Mouse (Mus musculus) intestine, embryonic 14.5 days (tissue): Measurements from ENCODE around the gene Pnmt. TPM values are rescaled to one million over a fixed set of nuclear protein-coding genes. Genes with fewer than 3 reads are reported as not detected.
"Not testable (repeated sequence)": the region's sequence is repeated elsewhere in the genome, so short reads cannot be mapped to it uniquely, and the experiment has no call there.

ENCODE experiments used
- ATAC-seq: fragments of 200-750 bp; cut with Nextera tagmentation; replicated peaks from 2 replicates; pipeline ENCODE4 v1.8.0; 2017; ENCODE audit warnings: low read depth, moderate number of reproducible peaks, moderate TSS enrichment, moderate library complexity; ENCODE audit not compliant: low FRiP score, low TSS enrichment
- DNase-seq: peaks from one replicate; pipeline ENCODE4 v3.0.0-alpha.2; 2018; ENCODE audit warnings: low spot score
- H3K27ac ChIP-seq: fragments of 300-500 bp; sonication (generic); 2 replicates; pipeline ENCODE4 v1.5.1; 2014; ENCODE audit warnings: low read depth, mild to moderate bottlenecking, control low read depth
- H3K27me3 ChIP-seq: fragments of 300-500 bp; sonication (generic); replicated peaks from 2 replicates; pipeline ENCODE4 v1.6.1; 2014; ENCODE audit warnings: low read length, control low read depth; ENCODE audit not compliant: control insufficient read depth, insufficient read depth
- H3K36me3 ChIP-seq: fragments of 300-500 bp; sonication (generic); 2 replicates; pipeline ENCODE4 v1.6.1; 2014; ENCODE audit warnings: low read length, control low read depth; ENCODE audit not compliant: control insufficient read depth, insufficient read depth
- H3K4me1 ChIP-seq: fragments of 300-500 bp; sonication (generic); replicated peaks from 2 replicates; pipeline ENCODE4 v1.6.1; 2014; ENCODE audit warnings: low read length, control low read depth, mixed read lengths; ENCODE audit not compliant: control insufficient read depth, insufficient read depth
- H3K4me2 ChIP-seq: fragments of 300-500 bp; sonication (generic); 2 replicates; pipeline ENCODE4 v1.6.1; 2014; ENCODE audit warnings: low read length
- H3K4me3 ChIP-seq: fragments of 300-500 bp; sonication (generic); 2 replicates; pipeline ENCODE4 v1.5.1; 2014; ENCODE audit warnings: low read depth, low read length, control low read depth, mixed read lengths
- H3K9ac ChIP-seq: fragments of 300-500 bp; sonication (generic); 2 replicates; pipeline ENCODE4 v1.6.1; 2014; ENCODE audit warnings: mild to moderate bottlenecking, low read length
- H3K9me3 ChIP-seq: fragments of 300-500 bp; sonication (generic); 2 replicates; pipeline ENCODE4 v1.6.1; 2016; ENCODE audit warnings: low read length, control low read depth; ENCODE audit not compliant: control insufficient read depth
- WGBS: fragments of 180-500 bp; shearing (Covaris S2); extraction: QIAGEN DNeasy Blood & Tissue Kit; methylation state at CpG from one replicate; pipeline ENCODE4 v1.1.7; 2014; 5-methylcytosine and 5-hydroxymethylcytosine counted together
- polyA plus RNA-seq: library from polyadenylated mRNA; unstranded; fragments of >200 nt; fragmentation: Nextera tagmentation; extraction: Ambion mirVana; gene quantifications from 2 replicates; pipeline ENCODE4 v1.2.1, GENCODE M21; 2014

Gene Pnmt
- polyA plus RNA-seq, 1 experiment from 2014 or later: not detected

GRCm38 (mm10) chr11:98376756-98377155 is 9.5 kb upstream of the Pnmt start:
- Histone ChIP-seq H3K9ac (no peak overlapping the region), H3K36me3 (peaks cover 70% of the 10 kb centered on the region), H3K4me1 (0 out of 2 replicates have a peak, but pooled peaks cover 4% of the 10 kb centered on the region), H3K27me3 (no peaks in the 10 kb centered on the region), H3K4me3 (no peak overlapping the region), H3K27ac (no peak overlapping the region), H3K4me2 (no peak overlapping the region), H3K9me3 (no peaks in the 10 kb centered on the region)
- WGBS: 70% methylated on average over 5 of the region's 5 CpGs
- ATAC-seq: no peak
- no peak for DNase-seq

GRCm38 (mm10) chr11:98377787-98378186 is 8.5 kb upstream of the Pnmt start:
- ATAC-seq (no peak), DNase-seq (no peak)
- peaks cover 70% of the 10 kb centered on the region for H3K36me3 ChIP-seq
- no peak overlapping the region for H3K9ac ChIP-seq
- H3K27me3 ChIP-seq: no peaks in the 10 kb centered on the region
- no peaks in the 10 kb centered on the region for H3K4me1 ChIP-seq
- H3K9me3 ChIP-seq: no peaks in the 10 kb centered on the region
- H3K4me2 ChIP-seq: no peak overlapping the region
- H3K4me3 ChIP-seq: no peak overlapping the region
- 82% methylated on average over 11 of the region's 11 CpGs for WGBS
- H3K27ac ChIP-seq: no peak overlapping the region

- peaks cover 65% of the 10 kb centered on the region for H3K36me3 ChIP-seq
Observed at GRCm38 (mm10) chr11:98379379-98379778, 6.9 kb upstream of the Pnmt start.

GRCm38 (mm10) chr11:98380106-98380505 is 6.1 kb upstream of the Pnmt start:
- ATAC-seq (no peak), DNase-seq (no peak)
- 80% methylated on average over 6 of the region's 6 CpGs for WGBS
- Histone ChIP-seq H3K4me3 (no peak overlapping the region), H3K36me3 (peaks cover 58% of the 10 kb centered on the region), H3K27ac (no peak overlapping the region), H3K27me3 (peaks cover under 1% of the 10 kb centered on the region; the same call in 1 of the 2 replicates), H3K4me2 (no peak overlapping the region), H3K9me3 (no peaks in the 10 kb centered on the region), H3K9ac (no peak overlapping the region), H3K4me1 (no peaks in the 10 kb centered on the region)

More at GRCm38 (mm10) chr11:98379379-98379778, 6.9 kb upstream of the Pnmt start:
- Histone ChIP-seq H3K27ac (no peak overlapping the region), H3K4me2 (no peak overlapping the region), H3K9me3 (no peaks in the 10 kb centered on the region), H3K9ac (no peak overlapping the region), H3K4me3 (no peak overlapping the region), H3K27me3 (no peaks in the 10 kb centered on the region), H3K4me1 (no peaks in the 10 kb centered on the region)
- ATAC-seq (no peak), DNase-seq (no peak)
- WGBS: 80% methylated on average over 7 of the region's 7 CpGs

GRCm38 (mm10) chr11:98381651-98382050 is 4.6 kb upstream of the Pnmt start:
- peaks cover 43% of the 10 kb centered on the region for H3K36me3 ChIP-seq
- DNase-seq: no peak
- no peak overlapping the region for H3K4me3 ChIP-seq
- 90% methylated on average over 2 of the region's 2 CpGs for WGBS
- no peak for ATAC-seq
- H3K4me2 ChIP-seq: no peak overlapping the region
- H3K9me3 ChIP-seq: no peaks in the 10 kb centered on the region
- no peak overlapping the region for H3K27ac ChIP-seq
- no peak overlapping the region for H3K9ac ChIP-seq
- peaks cover 16% of the 10 kb centered on the region for H3K27me3 ChIP-seq
- H3K4me1 ChIP-seq: no peaks in the 10 kb centered on the region

- not testable (repeated sequence) for DNase-seq, ATAC-seq, H3K4me2 ChIP-seq, H3K27ac ChIP-seq, H3K9me3 ChIP-seq, H3K4me1 ChIP-seq, H3K9ac ChIP-seq, H3K4me3 ChIP-seq
- 28% methylated on average over 2 of the region's 2 CpGs for WGBS
- Histone ChIP-seq H3K27me3 (peaks cover 24% of the 10 kb centered on the region), H3K36me3 (peaks cover 35% of the 10 kb centered on the region)
Observed at GRCm38 (mm10) chr11:98382405-98382804, 3.8 kb upstream of the Pnmt start.

GRCm38 (mm10) chr11:98383261-98384030 is 2.8 kb upstream of the Pnmt start, which contains the start of gene Tcap:
Tcap (plus strand) TSS chr11:98383811.
- no peak within 1 kb of the TSS for H3K4me3 ChIP-seq
- no peaks in the 10 kb centered on the region for H3K9me3 ChIP-seq
- H3K4me1 ChIP-seq: no peaks in the 10 kb centered on the region
- 57% methylated on average over 14 of the region's 14 CpGs for WGBS
- no peak within 1 kb of the TSS for H3K9ac ChIP-seq
- H3K4me2 ChIP-seq: no peak within 1 kb of the TSS
- H3K27ac ChIP-seq: no peak within 1 kb of the TSS
- DNase-seq (no peak), ATAC-seq (no peak)
- H3K27me3 ChIP-seq: peaks cover 34% of the 10 kb centered on the region
- peaks cover 25% of the 10 kb centered on the region for H3K36me3 ChIP-seq

GRCm38 (mm10) chr11:98384216-98384615 is 2.0 kb upstream of the Pnmt start:
- no peak for ATAC-seq
- no peaks in the 10 kb centered on the region for H3K4me1 ChIP-seq
- no peaks in the 10 kb centered on the region for H3K9me3 ChIP-seq
- peaks cover 18% of the 10 kb centered on the region for H3K36me3 ChIP-seq
- H3K9ac ChIP-seq: no peak overlapping the region
- H3K4me2 ChIP-seq: no peak overlapping the region
- H3K4me3 ChIP-seq: no peak overlapping the region
- no peak for DNase-seq
- H3K27me3 ChIP-seq: peaks cover 36% of the 10 kb centered on the region
- WGBS: 72% methylated on average over 20 of the region's 20 CpGs
- no peak overlapping the region for H3K27ac ChIP-seq
